Mouse (Mus musculus) thymus, adult 18-20 months (tissue): ENCODE data around the gene Magi1.

ENCODE experiments used
- DNase-seq, 2 experiments: peaks; one replicate each; pipeline ENCODE4 v3.0.0; 2022; ENCODE audit warnings: mixed read lengths in 2 of 2

Gene Magi1

GRCm38 (mm10) chr6:94283318-94284061 is at the start of gene Magi1:
TSS of gene Magi1 (minus strand) at chr6:94283917.
- peak; percentile 59 to 61 for DNase-seq

GRCm38 (mm10) chr6:94327143-94327542 is 43.4 kb upstream of the Magi1 start:
- no peak for DNase-seq

GRCm38 (mm10) chr6:94316886-94317285 is 33.2 kb upstream of the Magi1 start:
- no peak for DNase-seq

GRCm38 (mm10) chr6:94312285-94312684 is 28.6 kb upstream of the Magi1 start:
- DNase-seq = no peak

- no peak for DNase-seq
Observed at GRCm38 (mm10) chr6:94308498-94308897, 24.8 kb upstream of the Magi1 start.

- DNase-seq = no peak
Observed at GRCm38 (mm10) chr6:94303512-94303911, 19.8 kb upstream of the Magi1 start.

- DNase-seq = no peak
Observed at GRCm38 (mm10) chr6:94301804-94302203, 18.1 kb upstream of the Magi1 start.

- DNase-seq = no peak
Observed at GRCm38 (mm10) chr6:94300562-94300961, 16.8 kb upstream of the Magi1 start.

- no peak for DNase-seq
Observed at GRCm38 (mm10) chr6:94287387-94287786, 3.7 kb upstream of the Magi1 start.

GRCm38 (mm10) chr6:94286555-94286954 is 2.8 kb upstream of the Magi1 start:
- DNase-seq = no peak

GRCm38 (mm10) chr6:94284089-94284825 is 540 bp upstream of the Magi1 start:
- DNase-seq = no peak

- peak in 1 of 2 experiments; percentile 7 for DNase-seq
Observed at GRCm38 (mm10) chr6:94282301-94283241, 1.1 kb downstream of the Magi1 start.

- DNase-seq = no peak
Observed at GRCm38 (mm10) chr6:94281606-94282280, 2.0 kb downstream of the Magi1 start.

- DNase-seq = no peak
Observed at GRCm38 (mm10) chr6:94273941-94274340, 9.8 kb downstream of the Magi1 start.

- DNase-seq = no peak
Observed at GRCm38 (mm10) chr6:94270001-94270400, 13.7 kb downstream of the Magi1 start.

GRCm38 (mm10) chr6:94269174-94269573 is 14.5 kb downstream of the Magi1 start:
- no peak for DNase-seq

GRCm38 (mm10) chr6:94265244-94265935 is 18.3 kb downstream of the Magi1 start:
- no peak for DNase-seq

- no peak for DNase-seq
Observed at GRCm38 (mm10) chr6:94264183-94264941, 19.4 kb downstream of the Magi1 start.

GRCm38 (mm10) chr6:94260831-94261230 is 22.9 kb downstream of the Magi1 start:
- no peak for DNase-seq

GRCm38 (mm10) chr6:94259981-94260380 is 23.7 kb downstream of the Magi1 start:
- no peak for DNase-seq

GRCm38 (mm10) chr6:94257831-94258173 is 25.9 kb downstream of the Magi1 start:
- no peak for DNase-seq
